Mouse (Mus musculus): ENCODE data around the gene Fam219a. TPM values are rescaled to one million over a fixed set of nuclear protein-coding genes. Genes with fewer than 3 reads are reported as not detected.

Gene Fam219a
- total RNA-seq, 1 experiment = 2.9 TPM

- in situ Hi-C loops (cut with MboI; ENCODE audit: low sequenced_read_pairs in 2 of 2, unreplicated experiment in 2 of 2) = loop anchor here (10.0 to 25.0 kb wide), 2 partner anchors 152 to 160 kb away; partner anchors contain the start of genes Dctn3 (in 1 of the 2) and Rpp25l (in 1 of the 2)
- Histone ChIP-seq H3K27ac (ENCODE audit: insufficient read depth, low read depth, low read length, poor library complexity, severe bottlenecking) (no peak overlapping the region), H3K4me3 (ENCODE audit: insufficient read depth in 1 of 2, low read depth in 1 of 2, low read length in 2 of 2, poor library complexity in 1 of 2, severe bottlenecking in 1 of 2) (no peak overlapping the region), H3K4me1 (ENCODE audit: control insufficient read depth in 2 of 2, insufficient read depth in 2 of 2, low read length in 2 of 2, poor library complexity in 1 of 2) (no peaks in the 10 kb centered on the region), H3K9me3 (ENCODE audit: control insufficient read depth, insufficient read depth, low read depth, low read length) (no peaks in the 10 kb centered on the region), H3K9ac (ENCODE audit: insufficient read depth, low read depth, low read length, poor library complexity, severe bottlenecking) (no peak overlapping the region), H3K36me3 (ENCODE audit: control insufficient read depth, insufficient read depth, low read length, poor library complexity, severe bottlenecking) (no peaks in the 10 kb centered on the region)
- TF ChIP-seq ZC3H11A (IDR thresholded peaks at IDR 0.05; ENCODE audit: borderline replicate concordance, low read depth, low read length) (peak; percentile 54; the same call in 1 of the 2 replicates), CHD2 (IDR thresholded peaks at IDR 0.05; ENCODE audit: low read depth, low read length) (no peak)
- DNase-seq (ENCODE audit: low read depth, low spot score) = peak; percentile 77
Observed at GRCm38 (mm10) chr4:41552529-41552928, 16.8 kb downstream of the Fam219a start.

GRCm38 (mm10) chr4:41547086-41547485 is 22.3 kb downstream of the Fam219a start:
- no peak overlapping the region for H3K9ac ChIP-seq (ENCODE audit: insufficient read depth, low read depth, low read length, poor library complexity, severe bottlenecking)
- H3K4me1 ChIP-seq (ENCODE audit: control insufficient read depth in 2 of 2, insufficient read depth in 2 of 2, low read length in 2 of 2, poor library complexity in 1 of 2) = peaks cover 0 to 4% of the 10 kb centered on the region in 2 experiments; a peak in 1 of 4 replicates
- H3K9me3 ChIP-seq (ENCODE audit: control insufficient read depth, insufficient read depth, low read depth, low read length) = no peaks in the 10 kb centered on the region
- TF ChIP-seq CHD2 (IDR thresholded peaks at IDR 0.05; ENCODE audit: low read depth, low read length) = no peak
- TF ChIP-seq ZC3H11A (IDR thresholded peaks at IDR 0.05; ENCODE audit: borderline replicate concordance, low read depth, low read length) = no peak
- no peak for TF ChIP-seq MAFK (IDR thresholded peaks at IDR 0.05; ENCODE audit: insufficient read depth, low read depth, low read length)
- TF ChIP-seq HCFC1 (IDR thresholded peaks at IDR 0.05; ENCODE audit: borderline replicate concordance, insufficient read depth, low read length) = no peak
- TF ChIP-seq ZNF384 (IDR thresholded peaks at IDR 0.05; ENCODE audit: low read depth, low read length) = no peak
- H3K27ac ChIP-seq (ENCODE audit: insufficient read depth, low read depth, low read length, poor library complexity, severe bottlenecking) = no peak overlapping the region
- no peak for DNase-seq (ENCODE audit: low read depth, low spot score)
- in situ Hi-C loops (cut with MboI; ENCODE audit: low sequenced_read_pairs in 2 of 2, unreplicated experiment in 2 of 2) = no loop called here
- no peaks in the 10 kb centered on the region for H3K36me3 ChIP-seq (ENCODE audit: control insufficient read depth, insufficient read depth, low read length, poor library complexity, severe bottlenecking)
- no peak overlapping the region for H3K4me3 ChIP-seq (ENCODE audit: insufficient read depth in 1 of 2, low read depth in 1 of 2, low read length in 2 of 2, poor library complexity in 1 of 2, severe bottlenecking in 1 of 2)

GRCm38 (mm10) chr4:41545985-41546384 is 23.4 kb downstream of the Fam219a start:
- Histone ChIP-seq H3K4me3 (ENCODE audit: insufficient read depth in 1 of 2, low read depth in 1 of 2, low read length in 2 of 2, poor library complexity in 1 of 2, severe bottlenecking in 1 of 2) (no peak overlapping the region), H3K36me3 (ENCODE audit: control insufficient read depth, insufficient read depth, low read length, poor library complexity, severe bottlenecking) (no peaks in the 10 kb centered on the region), H3K4me1 (ENCODE audit: control insufficient read depth in 2 of 2, insufficient read depth in 2 of 2, low read length in 2 of 2, poor library complexity in 1 of 2) (peaks cover 0 to 4% of the 10 kb centered on the region in 2 experiments; a peak in 1 of 4 replicates), H3K9ac (ENCODE audit: insufficient read depth, low read depth, low read length, poor library complexity, severe bottlenecking) (no peak overlapping the region), H3K9me3 (ENCODE audit: control insufficient read depth, insufficient read depth, low read depth, low read length) (no peaks in the 10 kb centered on the region), H3K27ac (ENCODE audit: insufficient read depth, low read depth, low read length, poor library complexity, severe bottlenecking) (no peak overlapping the region)
- in situ Hi-C loops (cut with MboI; ENCODE audit: low sequenced_read_pairs in 2 of 2, unreplicated experiment in 2 of 2) = no loop called here
- TF ChIP-seq CHD2 (IDR thresholded peaks at IDR 0.05; ENCODE audit: low read depth, low read length) = no peak
- peak; percentile 40 for DNase-seq (ENCODE audit: low read depth, low spot score)

GRCm38 (mm10) chr4:41542136-41542535 is 27.2 kb downstream of the Fam219a start:
- in situ Hi-C loops (cut with MboI; ENCODE audit: low sequenced_read_pairs in 2 of 2, unreplicated experiment in 2 of 2) = no loop called here
- no peak overlapping the region for H3K27ac ChIP-seq (ENCODE audit: insufficient read depth, low read depth, low read length, poor library complexity, severe bottlenecking)
- H3K9me3 ChIP-seq (ENCODE audit: control insufficient read depth, insufficient read depth, low read depth, low read length) = no peaks in the 10 kb centered on the region
- no peak for TF ChIP-seq HCFC1 (IDR thresholded peaks at IDR 0.05; ENCODE audit: borderline replicate concordance, insufficient read depth, low read length)
- no peak overlapping the region for H3K4me3 ChIP-seq (ENCODE audit: insufficient read depth in 1 of 2, low read depth in 1 of 2, low read length in 2 of 2, poor library complexity in 1 of 2, severe bottlenecking in 1 of 2)
- peaks cover 0 to 4% of the 10 kb centered on the region in 2 experiments; a peak in 1 of 4 replicates for H3K4me1 ChIP-seq (ENCODE audit: control insufficient read depth in 2 of 2, insufficient read depth in 2 of 2, low read length in 2 of 2, poor library complexity in 1 of 2)
- H3K36me3 ChIP-seq (ENCODE audit: control insufficient read depth, insufficient read depth, low read length, poor library complexity, severe bottlenecking) = no peaks in the 10 kb centered on the region
- no peak overlapping the region for H3K9ac ChIP-seq (ENCODE audit: insufficient read depth, low read depth, low read length, poor library complexity, severe bottlenecking)
- no peak for DNase-seq (ENCODE audit: low read depth, low spot score)

- no peak overlapping the region for H3K27ac ChIP-seq (ENCODE audit: insufficient read depth, low read depth, low read length, poor library complexity, severe bottlenecking)
- H3K4me3 ChIP-seq (ENCODE audit: insufficient read depth in 1 of 2, low read depth in 1 of 2, low read length in 2 of 2, poor library complexity in 1 of 2, severe bottlenecking in 1 of 2) = no peak overlapping the region
- no peak for DNase-seq (ENCODE audit: low read depth, low spot score)
- H3K9ac ChIP-seq (ENCODE audit: insufficient read depth, low read depth, low read length, poor library complexity, severe bottlenecking) = no peak overlapping the region
- no peaks in the 10 kb centered on the region for H3K36me3 ChIP-seq (ENCODE audit: control insufficient read depth, insufficient read depth, low read length, poor library complexity, severe bottlenecking)
- TF ChIP-seq HCFC1 (IDR thresholded peaks at IDR 0.05; ENCODE audit: borderline replicate concordance, insufficient read depth, low read length) = no peak
- no peak for TF ChIP-seq CHD2 (IDR thresholded peaks at IDR 0.05; ENCODE audit: low read depth, low read length)
- TF ChIP-seq MAFK (IDR thresholded peaks at IDR 0.05; ENCODE audit: insufficient read depth, low read depth, low read length) = no peak
- no peak for TF ChIP-seq ZC3H11A (IDR thresholded peaks at IDR 0.05; ENCODE audit: borderline replicate concordance, low read depth, low read length)
- no peak for TF ChIP-seq ZNF384 (IDR thresholded peaks at IDR 0.05; ENCODE audit: low read depth, low read length)
- in situ Hi-C loops (cut with MboI; ENCODE audit: low sequenced_read_pairs in 2 of 2, unreplicated experiment in 2 of 2) = no loop called here
- no peaks in the 10 kb centered on the region; a peak in 1 of 4 replicates for H3K4me1 ChIP-seq (ENCODE audit: control insufficient read depth in 2 of 2, insufficient read depth in 2 of 2, low read length in 2 of 2, poor library complexity in 1 of 2)
- H3K9me3 ChIP-seq (ENCODE audit: control insufficient read depth, insufficient read depth, low read depth, low read length) = no peaks in the 10 kb centered on the region
Observed at GRCm38 (mm10) chr4:41534866-41535265, 34.5 kb downstream of the Fam219a start.

All from ES-E14 (cell line).